Mouse (Mus musculus): ENCODE measurements around the gene Rbfox2.
"Not testable (repeated sequence)": the region's sequence is repeated elsewhere in the genome, so short reads cannot be mapped to it uniquely, and the experiment has no call there.

Rbfox2 gene

GRCm38 (mm10) chr15:77306547-77307261 is at the start of gene Rbfox2:
Rbfox2 (minus strand) TSS chr15:77307004.
- peak; percentile 96 for DNase-seq

DNA sequence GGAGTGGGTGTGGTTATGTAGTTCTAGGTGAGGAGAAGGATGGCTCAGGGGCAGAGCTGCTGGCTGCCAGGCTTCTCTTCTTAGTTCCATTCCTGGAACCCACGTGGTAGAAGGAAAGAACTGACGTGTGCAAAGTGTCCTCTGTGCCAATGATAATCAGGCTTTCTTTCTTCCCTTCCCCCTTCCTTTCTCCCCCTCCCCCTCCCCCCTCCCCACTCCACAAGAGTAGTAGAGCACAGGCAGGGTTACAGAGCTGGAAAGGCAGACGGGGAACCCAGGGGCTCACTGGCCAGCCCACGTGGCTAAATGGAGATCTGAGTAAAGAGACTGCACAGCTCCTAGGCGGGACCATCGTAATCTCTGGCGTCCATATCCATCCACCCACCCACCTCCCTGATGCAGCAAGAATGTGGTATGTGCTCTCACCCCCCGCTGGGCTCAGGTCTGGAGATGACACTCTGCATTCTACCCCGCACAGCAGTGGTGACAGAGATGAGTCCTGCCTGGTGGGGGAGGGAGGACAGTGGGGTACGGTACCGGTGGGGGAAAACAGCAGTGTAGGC is 49.5 kb upstream of the Rbfox2 start:
- no peak for DNase-seq

GRCm38 (mm10) chr15:77354848-77355551 is 48.2 kb upstream of the Rbfox2 start:
- no peak for DNase-seq

- no peak for DNase-seq
These were observed 47.7 kb upstream of the Rbfox2 start for GRCm38 (mm10) chr15:77354496-77354847.

GRCm38 (mm10) chr15:77353764-77354163 is 47.0 kb upstream of the Rbfox2 start:
- no peak for DNase-seq

GRCm38 (mm10) chr15:77352863-77353262 is 46.1 kb upstream of the Rbfox2 start:
- no peak for DNase-seq

DNA sequence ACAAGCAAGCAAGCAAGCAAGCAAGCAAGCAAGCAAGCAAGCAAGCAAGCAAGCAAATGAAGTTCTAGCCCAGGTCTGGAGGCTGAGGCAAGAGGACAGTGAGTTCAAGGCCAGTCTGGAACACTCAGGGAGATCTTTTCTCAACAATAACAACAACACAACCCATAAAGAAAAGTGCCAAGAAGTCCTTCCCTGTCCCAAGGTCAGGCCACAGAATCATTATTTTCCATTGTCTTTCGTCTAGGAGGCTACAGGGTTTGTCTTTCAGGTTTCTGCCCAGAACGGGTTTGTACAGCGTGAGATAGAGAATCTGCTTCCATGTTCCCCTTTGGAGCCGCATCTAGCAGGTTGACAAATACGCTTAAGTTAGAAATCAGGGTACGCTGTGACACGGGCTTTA is 43.3 kb upstream of the Rbfox2 start:
- DNase-seq, result no peak

DNA sequence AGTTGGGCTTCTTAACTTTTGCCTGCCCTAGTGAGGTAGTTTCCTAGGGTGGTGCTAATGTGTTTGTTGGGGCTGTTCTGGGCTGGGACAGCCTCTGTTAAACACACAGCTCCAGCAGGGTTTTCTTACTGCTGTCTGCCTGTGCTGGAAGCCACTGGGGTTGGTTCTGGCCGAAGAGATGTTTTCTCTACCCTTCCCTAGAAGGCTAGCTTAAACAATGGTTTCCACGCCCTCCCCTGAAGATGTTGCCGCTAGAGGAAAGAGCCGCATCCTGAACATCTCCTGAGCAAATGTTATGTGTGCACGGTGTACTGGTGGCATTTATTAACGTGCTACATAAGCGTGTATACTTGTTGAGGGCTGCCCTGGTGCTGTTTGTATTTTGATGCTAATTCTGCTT is 41.3 kb upstream of the Rbfox2 start:
- no peak for DNase-seq

GRCm38 (mm10) chr15:77344127-77345125 is 37.6 kb upstream of the Rbfox2 start:
- peak; percentile 55 for DNase-seq

DNA sequence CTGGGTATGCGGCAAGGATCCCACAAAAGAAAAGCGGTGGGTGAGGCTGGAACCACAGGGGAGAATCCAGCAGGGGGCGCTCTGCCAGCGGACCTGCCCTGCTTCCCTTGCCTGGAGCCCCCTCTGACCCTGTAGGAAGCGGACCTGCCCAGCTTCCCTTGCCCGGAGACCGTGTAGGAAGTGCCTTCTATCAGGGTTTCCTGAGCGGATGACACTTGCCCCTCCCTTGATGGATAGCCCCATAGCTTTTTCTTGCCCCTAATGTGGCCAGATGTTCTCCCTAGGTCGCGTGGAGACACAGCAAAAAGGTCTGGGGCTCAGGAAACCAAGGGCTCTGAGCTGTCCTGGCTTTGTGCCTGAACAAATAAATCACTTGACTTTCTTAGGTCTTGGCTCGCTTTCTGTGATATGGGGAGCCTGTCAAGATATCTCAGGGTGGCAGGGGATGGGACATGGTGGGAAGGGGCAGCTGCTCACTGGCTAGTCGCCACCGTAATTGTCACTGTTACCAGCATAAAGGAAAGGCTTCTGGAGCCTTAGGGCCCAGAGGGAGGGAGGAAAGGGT is 36.8 kb upstream of the Rbfox2 start:
- DNase-seq, result peak; percentile 90

- DNase-seq, result no peak
These were observed 36.2 kb upstream of the Rbfox2 start for GRCm38 (mm10) chr15:77342962-77343526.

DNA sequence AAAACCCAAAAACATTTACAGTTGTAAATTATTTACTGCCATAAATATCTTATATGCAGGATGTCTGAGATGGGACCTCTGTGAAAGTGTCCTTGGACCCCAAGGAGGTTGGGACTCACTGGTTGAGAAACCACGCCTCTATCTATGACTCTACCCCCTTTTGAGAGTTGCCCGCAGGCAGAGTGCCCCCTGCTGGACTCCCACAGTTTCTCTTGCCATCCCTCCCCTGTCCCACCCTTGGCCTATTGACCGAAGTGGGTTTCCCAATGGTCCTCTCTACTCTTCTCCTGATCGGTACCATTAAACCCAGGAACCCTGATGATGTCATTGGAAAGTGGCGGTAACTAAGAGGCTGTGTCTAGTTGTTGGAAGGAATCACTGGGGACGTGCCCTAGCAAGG is 35.2 kb upstream of the Rbfox2 start:
- DNase-seq, result no peak

DNA sequence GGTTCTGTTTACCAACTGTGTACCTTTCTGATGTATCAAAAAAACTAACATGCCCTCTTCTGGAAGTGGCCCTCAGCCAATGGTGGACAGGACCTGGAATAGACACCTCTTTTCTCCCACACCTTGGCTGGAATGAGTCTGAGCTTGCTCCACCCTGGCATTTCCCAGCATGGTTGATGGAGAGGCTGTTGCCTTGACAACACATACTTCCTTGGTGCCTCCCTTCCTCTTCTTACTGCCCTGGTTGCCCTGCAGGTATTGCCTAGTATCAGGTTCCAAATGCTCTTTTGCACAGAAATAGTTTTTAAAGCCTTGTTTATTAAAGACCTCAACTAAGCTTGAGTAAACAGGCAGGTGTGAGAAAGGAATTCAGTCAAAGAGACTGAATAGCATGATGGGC is 33.8 kb upstream of the Rbfox2 start:
- no peak for DNase-seq

DNA sequence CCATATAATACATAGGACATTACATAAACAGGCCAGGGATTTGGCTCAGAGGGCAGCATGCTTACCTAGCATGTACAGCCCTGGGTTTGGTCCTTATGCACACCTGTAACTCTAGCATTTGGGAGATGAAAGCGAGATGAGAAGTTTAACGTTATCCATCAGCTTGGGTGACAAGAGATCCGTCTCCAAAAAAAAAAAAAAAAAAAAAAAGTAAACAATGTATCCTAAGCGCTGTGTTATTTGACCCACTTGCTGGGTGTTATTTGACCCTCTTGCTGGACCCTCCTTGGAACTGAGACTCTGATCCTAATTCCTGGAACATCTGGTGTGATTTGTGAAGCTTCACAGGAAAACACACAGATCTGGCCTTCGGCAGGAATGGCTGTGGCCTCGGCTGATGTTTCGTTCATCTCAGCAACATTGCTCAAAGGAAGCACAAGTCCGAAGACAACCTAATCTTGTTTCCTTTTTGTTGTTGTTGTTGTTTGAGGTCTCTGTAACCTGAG is 32.2 kb upstream of the Rbfox2 start:
- DNase-seq, result no peak

GRCm38 (mm10) chr15:77338451-77338850 is 31.6 kb upstream of the Rbfox2 start:
- no peak for DNase-seq

- no peak for DNase-seq
These were observed 31.1 kb upstream of the Rbfox2 start for GRCm38 (mm10) chr15:77337926-77338325.

DNA sequence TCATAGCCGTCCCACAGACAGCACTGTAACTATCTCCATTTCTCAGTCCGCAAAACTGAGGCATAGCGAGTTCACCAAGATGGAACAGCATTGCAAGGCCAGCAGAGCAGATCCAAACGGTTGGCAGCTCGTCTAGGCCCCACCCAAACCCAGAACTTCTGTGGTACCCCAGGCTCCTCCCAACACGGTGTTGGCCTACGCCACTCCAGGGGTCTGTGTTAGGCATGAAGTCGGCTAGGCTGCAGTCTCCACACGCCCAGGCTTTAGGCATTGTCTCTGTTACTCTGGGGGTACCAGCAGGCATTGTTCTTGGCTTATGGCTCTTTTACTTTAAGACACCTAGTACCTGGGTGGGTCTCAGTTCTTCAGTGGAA is 30.2 kb upstream of the Rbfox2 start:
- DNase-seq, result no peak

GRCm38 (mm10) chr15:77336287-77336967 is 29.6 kb upstream of the Rbfox2 start:
- peak; percentile 96 for DNase-seq

DNA sequence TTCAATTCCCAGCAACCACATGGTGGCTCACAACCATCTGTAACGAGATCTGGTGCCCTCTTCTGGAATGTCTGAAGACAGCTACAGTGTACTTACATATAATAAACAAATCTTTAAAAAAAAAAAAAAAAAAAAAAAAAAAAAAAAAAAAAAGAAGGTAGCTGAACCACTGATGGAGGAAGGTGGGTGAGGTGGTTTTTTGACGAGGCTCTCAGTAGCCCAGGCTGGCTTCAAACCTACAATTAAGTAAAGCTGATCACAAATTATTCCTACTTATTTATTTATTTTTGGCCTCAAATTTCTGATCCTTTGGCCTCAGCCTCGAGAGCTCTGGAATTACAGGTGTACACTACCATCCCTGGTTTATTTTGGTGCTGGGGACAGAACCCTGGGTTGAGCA is 28.4 kb upstream of the Rbfox2 start:
- DNase-seq, result not testable (repeated sequence)

DNA sequence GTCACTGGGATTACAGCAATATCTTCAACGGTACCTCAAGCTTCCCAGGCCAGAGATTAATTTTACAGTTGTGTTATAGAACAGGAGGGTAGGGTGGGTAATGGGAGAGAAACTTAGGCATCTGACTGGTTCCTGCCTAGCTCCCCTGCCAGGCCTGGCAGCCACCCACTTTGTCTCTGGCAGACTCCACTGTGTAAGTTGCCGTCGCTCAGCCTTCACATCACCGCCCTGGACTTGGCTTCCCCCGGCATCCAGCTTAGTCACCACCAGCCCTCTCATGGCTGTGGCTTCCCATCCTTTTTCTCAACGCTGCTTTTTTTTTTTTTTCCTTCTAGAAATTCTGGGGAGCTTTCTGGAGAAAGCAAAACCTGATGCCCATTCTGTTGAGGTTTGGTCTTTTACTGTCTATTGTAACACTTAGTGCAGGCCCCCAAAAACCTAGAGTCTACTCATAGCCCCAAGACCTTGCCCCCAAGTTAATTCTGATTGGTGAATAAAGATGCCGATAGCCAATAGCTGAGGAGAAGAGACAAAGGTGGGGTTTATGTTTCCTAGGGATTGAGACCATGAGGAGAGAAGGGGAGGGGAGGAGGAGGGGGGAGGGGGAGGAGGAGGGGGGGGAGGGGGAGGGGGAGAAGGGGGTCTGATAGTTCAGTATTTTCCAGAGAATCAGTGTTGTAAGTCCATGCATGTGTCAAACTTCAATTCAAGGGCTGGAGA is 25.6 kb upstream of the Rbfox2 start:
- DNase-seq, result no peak

DNA sequence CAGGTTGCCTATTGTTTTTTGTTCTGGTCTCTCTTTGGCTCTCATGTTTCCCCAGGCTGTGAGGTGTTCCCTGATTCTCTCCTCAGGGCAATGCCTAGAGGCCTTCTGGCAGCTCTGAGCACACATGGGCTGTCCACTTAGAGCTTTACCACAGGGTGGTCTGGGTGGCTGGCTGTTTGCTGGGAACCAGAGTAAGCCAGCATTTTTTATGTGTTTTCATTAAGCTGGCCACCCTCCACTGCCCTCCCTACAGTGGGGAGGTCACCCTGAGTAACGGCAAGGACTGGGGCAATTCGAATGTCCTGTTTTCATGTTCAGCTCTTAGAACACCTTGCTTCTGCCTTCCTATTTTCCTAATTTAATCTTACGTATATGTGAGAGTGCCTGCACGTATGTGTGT is 24.6 kb upstream of the Rbfox2 start:
- peak; percentile 32 for DNase-seq
